Mouse (Mus musculus): ENCODE results near the gene Fhl3.
A peak's percentile ranks its signal among the peaks of the same experiment; 100 is the strongest.

Gene Fhl3

DNA sequence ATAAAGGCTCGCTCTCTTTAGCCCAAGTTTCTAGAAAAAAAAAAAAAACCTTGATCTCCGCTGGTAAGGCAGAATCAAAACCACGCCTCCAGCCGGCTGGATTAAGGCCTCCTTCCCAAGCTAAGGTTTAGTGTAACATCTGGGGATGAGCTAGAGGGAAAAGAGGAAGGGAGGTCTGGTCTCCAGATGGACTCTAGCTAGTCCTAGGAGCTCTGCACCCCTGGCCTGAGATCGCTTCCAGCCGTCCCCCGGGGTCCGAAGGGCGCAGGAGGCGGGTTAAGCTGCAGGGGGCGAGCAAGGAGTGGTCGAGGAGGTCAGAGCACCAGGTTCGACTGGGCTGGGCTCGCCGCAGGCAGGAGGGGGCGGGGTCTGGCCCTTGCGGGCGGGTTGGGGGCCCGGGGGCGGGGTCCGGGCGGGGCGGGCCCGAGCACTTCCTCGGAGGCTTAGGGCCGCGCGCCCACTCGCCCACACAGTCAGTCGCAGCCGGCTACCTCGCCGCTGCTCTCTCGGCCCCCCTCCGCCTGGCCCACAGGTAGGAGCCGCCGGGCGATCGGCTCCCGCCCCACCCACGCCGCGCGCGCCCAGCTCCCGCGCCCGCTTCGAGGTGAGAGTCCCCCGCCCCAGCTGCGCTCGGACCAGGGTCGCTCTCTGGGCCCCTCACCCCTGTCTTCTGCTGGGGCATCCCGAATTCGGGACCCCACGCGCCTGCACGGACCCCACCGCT lies at the start of gene Fhl3:
TSS of gene Fhl3 (plus strand) at position 454 of the 724 bp plus-strand sequence.
- DNase-seq (ENCODE audit: low spot score in 2 of 2) = no peak

GRCm38 (mm10) chr4:124652886-124653285 lies 47.6 kb upstream of the Fhl3 start:
- DNase-seq (ENCODE audit: low spot score in 2 of 2) = no peak

DNA sequence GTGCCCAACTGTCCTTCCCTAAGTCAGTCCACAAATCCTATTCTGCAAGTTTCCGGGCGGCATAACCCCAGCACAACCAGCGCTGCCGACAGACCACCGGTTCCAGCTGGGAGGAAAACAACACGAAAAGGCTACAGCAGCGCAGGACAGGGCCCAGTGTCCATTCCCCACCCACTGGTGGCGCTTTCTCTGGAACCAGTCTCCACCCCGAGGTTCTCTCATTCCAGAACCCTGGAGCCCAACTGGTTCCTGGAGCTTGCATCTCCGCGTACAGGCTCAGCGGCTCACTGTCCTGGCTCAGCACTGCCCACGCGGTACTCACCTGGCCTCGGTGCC lies 44.0 kb upstream of the Fhl3 start, which contains the start of gene Pou3f1:
TSS of gene Pou3f1 (plus strand) at position 290 of the 336 bp plus-strand sequence.
- no peak for DNase-seq (ENCODE audit: low spot score in 2 of 2)

GRCm38 (mm10) chr4:124656854-124657650 lies 43.4 kb upstream of the Fhl3 start:
- DNase-seq (ENCODE audit: low spot score in 2 of 2) = peak; percentile 24 to 70

GRCm38 (mm10) chr4:124657781-124658180 lies 42.7 kb upstream of the Fhl3 start:
- DNase-seq (ENCODE audit: low spot score in 2 of 2) = no peak

- DNase-seq (ENCODE audit: low spot score in 2 of 2) = no peak
Measured at GRCm38 (mm10) chr4:124658412-124658851, 42.1 kb upstream of the Fhl3 start.

DNA sequence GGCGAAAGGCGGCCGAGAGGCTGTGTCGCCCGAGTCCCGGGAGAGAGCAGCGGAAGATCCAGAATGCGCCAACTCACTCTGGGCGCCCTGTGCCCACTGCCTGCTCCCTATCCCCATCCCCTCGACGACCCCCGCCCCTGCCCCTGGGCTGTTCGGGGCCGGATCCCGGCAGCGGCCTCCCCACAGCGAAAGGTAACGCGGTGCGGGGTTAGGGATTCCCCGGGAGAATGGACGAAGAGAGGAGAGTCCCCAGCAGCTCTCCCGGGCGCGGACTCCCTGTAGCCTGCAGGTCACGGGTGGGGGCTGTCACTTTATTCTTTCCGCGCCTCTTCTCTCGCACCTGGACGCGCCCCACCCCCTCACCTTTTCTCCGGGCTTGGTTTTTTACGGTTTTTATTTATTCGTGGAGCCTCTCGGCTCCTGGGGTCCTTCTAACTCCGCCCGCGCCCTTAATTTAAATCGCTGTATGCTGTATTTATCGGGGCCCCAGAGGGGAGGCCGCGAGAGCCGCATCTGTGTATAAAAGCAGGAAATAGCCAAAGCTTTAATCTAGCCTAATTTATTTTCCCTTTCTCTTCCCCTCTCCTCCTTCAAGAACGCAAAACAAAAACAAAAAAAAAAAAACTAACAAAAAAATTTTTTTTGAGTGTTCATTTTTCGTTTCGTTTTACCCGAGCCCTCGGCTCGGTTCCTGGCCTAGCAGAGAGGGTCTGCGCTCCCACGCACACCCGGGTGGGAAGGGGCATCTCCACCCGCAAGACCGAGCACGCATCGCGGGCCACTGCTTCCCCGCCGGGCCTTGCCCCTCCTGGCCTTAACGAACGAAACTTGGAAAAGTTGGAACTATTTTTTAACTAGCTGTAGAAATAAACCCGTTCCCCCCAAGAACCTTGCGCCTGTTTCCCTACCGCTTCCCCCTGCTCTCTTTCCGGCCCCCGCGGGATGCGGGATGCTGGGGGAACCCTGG lies 41.0 kb upstream of the Fhl3 start:
- DNase-seq (ENCODE audit: low spot score in 2 of 2) = no peak

DNA sequence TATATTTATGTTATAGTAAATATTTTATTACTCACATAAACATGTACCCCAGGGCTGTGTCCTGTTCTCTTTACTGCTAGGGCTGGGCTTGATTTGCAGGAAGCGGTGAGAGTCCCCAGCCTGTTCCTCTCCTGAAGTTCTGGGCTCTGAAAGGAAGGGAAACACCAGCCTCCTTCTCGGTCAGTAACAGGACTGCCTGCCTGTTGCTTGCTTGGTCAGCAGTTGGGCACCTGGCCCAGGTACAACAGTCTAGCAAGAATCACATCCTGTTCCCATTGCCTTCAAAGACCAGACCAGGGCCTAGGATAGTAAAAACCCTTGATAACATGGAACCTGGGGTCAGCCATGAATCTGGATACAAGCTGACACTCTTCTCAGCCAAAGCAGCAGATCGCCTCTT lies 39.9 kb upstream of the Fhl3 start:
- no peak for DNase-seq (ENCODE audit: low spot score in 2 of 2)

DNA sequence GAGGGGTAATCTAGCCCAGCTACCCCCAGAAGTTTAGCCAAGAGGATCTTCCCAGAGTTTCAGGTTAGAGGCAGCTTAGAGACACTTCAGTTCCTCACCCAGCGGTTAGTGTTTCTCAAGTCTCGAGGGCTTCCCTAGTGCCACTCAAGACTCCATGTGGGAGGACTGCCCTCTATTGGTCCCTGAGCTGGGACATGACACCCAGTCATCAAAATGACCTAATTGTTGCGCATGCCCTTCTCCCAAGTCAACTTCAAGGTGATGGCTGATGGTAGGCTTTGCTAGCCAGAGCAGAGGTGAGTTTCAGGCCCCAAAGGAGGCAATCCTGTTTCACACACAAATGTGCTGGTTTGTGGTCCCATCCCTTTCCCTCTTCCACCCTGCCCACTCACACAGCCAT lies 37.5 kb upstream of the Fhl3 start:
- no peak for DNase-seq (ENCODE audit: low spot score in 2 of 2)

DNA sequence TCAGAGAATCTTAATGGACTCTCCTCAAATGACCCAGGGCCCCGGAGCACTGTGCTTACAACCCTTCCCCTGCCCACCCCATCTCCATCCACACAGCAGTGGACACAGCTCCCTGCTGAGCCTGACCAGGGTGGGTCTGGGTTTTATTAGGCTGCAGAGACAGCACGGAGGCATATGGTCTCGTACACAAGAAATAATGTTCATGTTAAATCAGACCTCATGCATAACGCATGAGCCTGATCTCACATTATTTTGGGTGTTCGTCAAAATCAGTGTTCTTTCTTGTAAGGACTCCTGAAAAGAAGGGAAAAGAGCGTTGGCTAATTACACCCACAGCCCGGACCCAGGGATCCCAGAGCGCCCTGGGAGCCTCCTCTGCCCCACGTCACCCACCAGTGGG lies 36.3 kb upstream of the Fhl3 start:
- DNase-seq (ENCODE audit: low spot score in 2 of 2) = no peak

DNA sequence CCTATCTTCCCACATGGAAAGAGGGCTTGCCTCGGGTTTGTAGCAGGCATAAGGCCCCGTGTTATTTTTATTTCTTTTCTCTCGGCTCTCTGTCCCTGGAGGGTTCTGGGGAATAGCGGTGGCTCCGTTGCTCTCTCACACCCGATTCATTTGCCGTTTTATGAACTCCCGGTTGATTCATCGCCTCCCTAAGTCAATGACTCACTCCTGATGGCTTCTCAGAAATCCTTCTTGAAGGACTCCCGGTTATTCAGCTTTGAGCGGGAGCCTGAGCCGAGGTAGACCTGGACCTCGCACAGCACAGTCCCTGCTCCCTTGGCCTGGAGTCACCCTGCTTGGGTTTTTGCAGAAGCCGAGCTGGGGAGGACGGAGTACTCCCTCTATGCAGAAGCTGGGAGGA lies 35.9 kb upstream of the Fhl3 start:
- DNase-seq (ENCODE audit: low spot score in 2 of 2) = no peak

DNA sequence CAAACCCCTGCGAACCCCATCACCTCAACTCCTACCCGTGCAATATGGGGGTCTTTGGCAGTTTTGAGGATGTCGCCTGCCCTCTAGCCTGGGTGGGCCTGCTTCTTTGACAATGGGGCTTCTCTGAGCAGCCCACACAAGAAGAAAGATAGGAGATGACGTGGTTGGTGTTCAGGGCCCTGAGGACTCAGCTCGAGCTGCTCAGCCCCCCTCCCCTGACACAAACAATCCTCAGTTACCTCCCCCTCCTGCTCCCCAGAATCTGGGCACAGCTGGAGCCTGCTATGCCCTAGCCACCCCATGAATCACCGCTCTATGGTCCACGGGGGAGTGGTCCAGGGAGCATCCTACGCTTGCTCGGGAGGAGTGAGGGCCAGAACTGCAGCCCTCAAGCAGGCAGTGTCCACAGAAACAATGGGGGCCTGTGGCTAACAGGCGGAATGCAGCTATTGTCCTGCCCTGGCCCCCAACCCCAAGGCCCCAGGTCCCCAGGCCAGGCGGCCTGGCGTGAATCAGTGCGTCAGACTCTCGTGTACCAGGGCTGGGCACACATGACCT lies 32.9 kb upstream of the Fhl3 start:
- DNase-seq (ENCODE audit: low spot score in 2 of 2) = no peak

DNA sequence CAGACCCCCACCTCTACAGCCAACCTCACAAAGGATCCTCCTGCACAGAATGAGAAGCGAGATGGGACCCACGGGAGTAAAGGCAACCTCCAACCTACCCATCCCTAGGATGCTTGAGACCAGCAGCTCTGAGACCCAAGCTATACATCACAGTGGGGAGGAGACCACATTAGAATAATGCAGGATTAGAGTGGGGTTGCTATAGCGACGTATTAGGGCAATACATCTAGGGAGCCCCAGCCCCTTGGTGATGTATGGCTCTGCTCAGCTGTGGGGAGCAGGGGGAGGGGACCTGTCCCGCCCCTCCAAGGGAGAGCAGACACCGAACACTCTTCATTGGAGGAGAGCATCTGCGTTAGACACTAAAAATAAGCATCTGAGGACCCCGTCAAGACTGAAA lies 32.4 kb upstream of the Fhl3 start:
- no peak for DNase-seq (ENCODE audit: low spot score in 2 of 2)

DNA sequence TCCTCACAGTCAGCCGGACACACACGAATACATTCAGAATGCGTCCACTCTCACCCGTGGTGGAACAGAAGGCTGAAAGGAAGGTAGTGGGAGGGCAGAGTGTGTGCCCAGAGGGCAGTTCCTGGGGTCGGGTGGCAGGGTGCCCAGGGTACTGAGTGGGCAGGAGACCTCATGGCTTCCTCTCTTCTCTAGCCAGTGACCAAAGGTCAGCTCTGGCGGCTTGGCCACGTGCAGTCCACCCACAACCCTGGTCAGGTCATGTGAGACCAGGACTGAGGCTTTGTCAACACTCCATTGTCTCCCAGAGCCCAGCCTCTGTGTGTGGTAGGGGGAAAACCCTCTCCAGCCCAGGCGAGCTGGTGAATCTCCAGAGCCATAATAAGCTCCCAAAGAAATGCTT lies 30.3 kb upstream of the Fhl3 start:
- DNase-seq (ENCODE audit: low spot score in 2 of 2) = no peak

- DNase-seq (ENCODE audit: low spot score in 2 of 2) = no peak
Measured at GRCm38 (mm10) chr4:124671583-124671982, 28.9 kb upstream of the Fhl3 start.

DNA sequence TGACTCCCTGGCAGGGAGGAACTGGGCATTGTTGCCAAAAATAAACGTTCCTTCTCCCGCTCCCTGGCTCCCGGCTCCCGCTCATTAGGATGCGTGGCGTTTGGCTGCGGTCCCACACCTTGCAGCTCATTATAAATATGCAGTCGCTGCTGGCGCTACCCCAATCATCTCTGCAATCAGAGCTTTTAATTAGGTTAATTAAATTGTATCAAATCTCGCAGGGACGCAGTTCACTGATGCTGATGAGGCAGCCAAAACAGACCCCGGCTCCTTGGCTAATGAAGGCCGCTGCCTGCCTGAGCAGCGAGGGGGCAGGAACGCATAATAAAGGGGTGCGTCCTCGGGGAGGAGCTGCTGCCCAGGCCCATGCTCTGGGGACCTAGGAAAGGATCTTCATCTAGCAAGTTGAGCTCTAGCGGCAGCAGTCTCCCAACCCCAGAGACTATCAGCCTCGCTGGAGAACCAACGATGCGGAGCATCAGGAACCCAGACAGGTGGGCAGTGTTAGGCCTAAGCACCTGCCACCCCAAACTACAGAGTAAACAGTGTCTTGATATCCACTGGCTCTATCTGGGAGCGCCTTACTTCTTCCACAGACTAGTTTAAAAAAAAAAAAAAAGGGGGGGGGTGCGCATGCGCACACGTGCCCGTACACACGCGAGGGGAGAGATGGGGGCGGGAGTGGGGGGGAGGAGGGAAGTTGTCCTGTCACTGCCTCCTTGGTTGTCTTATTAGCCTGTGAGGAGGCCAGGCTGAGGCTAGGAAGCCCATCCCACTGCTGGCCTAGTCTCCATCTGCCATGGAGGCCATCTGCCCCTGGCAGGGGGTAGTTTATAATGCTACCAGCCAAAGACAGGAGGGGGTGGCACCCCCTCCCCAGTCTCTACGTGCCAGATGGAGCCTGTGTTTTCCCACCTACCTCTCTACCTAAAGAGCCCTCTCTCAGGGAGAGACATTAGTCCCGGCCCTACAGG lies 27.9 kb upstream of the Fhl3 start:
- DNase-seq (ENCODE audit: low spot score in 2 of 2) = no peak

DNA sequence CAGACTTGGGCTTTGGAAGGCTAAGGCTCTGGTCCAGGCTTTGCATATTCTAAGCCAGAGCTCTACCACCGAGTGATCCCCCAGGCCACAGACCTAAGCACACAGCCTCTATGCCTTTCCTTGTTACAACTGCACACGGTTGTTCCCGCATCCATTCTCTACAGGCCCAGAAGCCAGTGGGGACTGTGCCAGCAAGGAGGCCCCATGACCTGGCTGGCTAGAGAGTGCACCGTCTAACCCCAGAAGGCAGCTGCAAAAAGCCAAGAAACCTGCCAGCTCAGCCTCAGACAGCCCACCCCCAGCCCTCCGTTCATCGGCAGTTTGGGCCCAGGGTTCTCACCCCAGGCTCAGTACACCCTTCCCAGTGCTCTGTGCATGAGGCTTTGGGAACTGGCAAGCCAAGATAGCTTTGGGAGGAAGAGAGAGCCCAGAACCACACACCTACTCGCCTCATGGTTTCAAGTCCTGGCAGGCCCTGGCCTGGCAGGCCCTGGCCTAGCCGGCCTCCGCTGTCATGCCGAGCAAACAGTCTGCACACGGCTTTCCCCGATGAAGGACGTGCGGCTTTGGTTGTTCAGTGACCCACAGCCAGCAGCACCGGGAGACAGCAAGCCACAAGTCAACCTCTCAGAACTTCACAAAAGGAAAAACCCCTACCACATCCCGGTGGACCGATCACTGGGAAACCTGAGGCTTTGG lies 26.0 kb upstream of the Fhl3 start:
- DNase-seq (ENCODE audit: low spot score in 2 of 2) = peak in 1 of 2 experiments; percentile 56

DNA sequence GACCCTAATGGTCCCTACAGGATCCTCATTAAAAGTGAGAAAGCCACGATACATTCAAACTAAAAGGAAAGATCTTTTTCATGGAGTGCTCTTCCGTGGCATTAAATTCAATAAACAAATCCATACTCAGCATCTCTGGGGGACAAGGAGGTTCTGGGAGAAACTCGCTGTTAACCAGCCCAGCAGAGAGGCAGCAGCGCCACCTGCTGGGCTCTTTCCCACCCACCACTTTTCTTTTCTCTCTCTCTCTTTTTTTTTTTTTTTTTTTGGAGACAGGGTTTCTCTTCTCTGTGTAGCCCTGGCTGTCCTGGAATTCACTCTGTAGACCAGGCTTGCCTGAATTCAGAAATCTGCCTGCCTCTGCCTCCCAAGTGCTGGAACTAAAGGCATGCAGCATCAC lies 25.5 kb upstream of the Fhl3 start:
- peak in 1 of 2 experiments; percentile 40 for DNase-seq (ENCODE audit: low spot score in 2 of 2)

GRCm38 (mm10) chr4:124675958-124676357 lies 24.5 kb upstream of the Fhl3 start:
- DNase-seq (ENCODE audit: low spot score in 2 of 2) = no peak

GRCm38 (mm10) chr4:124682270-124682669 lies 18.2 kb upstream of the Fhl3 start:
- no peak for DNase-seq (ENCODE audit: low spot score in 2 of 2)
